Mouse (Mus musculus) T-helper 1 cell (primary cell): ENCODE data around the gene Tescl.

Experiments
- in situ Hi-C: fragments of 300-600 bp; cut with MboI, MseI; formaldehyde crosslinking; loops from one replicate; pipeline ENCODE4 v1.15.1; 2025; ENCODE audit warnings: high pct_unique_total_duplicates

Tescl gene

GRCm38 (mm10) chr7:24333304-24333986 lies at the start of gene Tescl:
TSS of gene Tescl (minus strand) at chr7:24333936.
- in situ Hi-C loops = no loop called here

- in situ Hi-C loops = loop anchor here (10.0 kb wide), 2 partner anchors 692 to 902 kb away; partner anchors contain the start of genes Grik5 and Zfp574
Observed at GRCm38 (mm10) chr7:24382730-24383372, 49.1 kb upstream of the Tescl start.

- in situ Hi-C loops = loop anchor here (10.0 kb wide), 2 partner anchors 694 to 904 kb away; partner anchors contain the start of genes Grik5 and Zfp574
Observed at GRCm38 (mm10) chr7:24380370-24380769, 46.6 kb upstream of the Tescl start.

GRCm38 (mm10) chr7:24379934-24380333 lies 46.2 kb upstream of the Tescl start:
- in situ Hi-C loops = loop anchor here (10.0 kb wide), 3 partner anchors 695 to 1305 kb away; partner anchors contain the start of genes B9d2, Grik5, Tgfb1 and Zfp574

GRCm38 (mm10) chr7:24378049-24378701 lies 44.4 kb upstream of the Tescl start:
- in situ Hi-C loops = loop anchor here (10.0 kb wide), 1 partner anchor 1307 kb away; the partner anchor contains the start of genes B9d2 and Tgfb1

GRCm38 (mm10) chr7:24377091-24377865 lies 43.5 kb upstream of the Tescl start:
- in situ Hi-C loops = loop anchor here (10.0 kb wide), 1 partner anchor 1308 kb away; the partner anchor contains the start of genes B9d2 and Tgfb1

GRCm38 (mm10) chr7:24376456-24376855 lies 42.7 kb upstream of the Tescl start:
- in situ Hi-C loops = loop anchor here (10.0 kb wide), 1 partner anchor 1308 kb away; the partner anchor contains the start of genes B9d2 and Tgfb1

- in situ Hi-C loops = loop anchor here (10.0 kb wide), 1 partner anchor 1311 kb away; the partner anchor contains the start of genes B9d2 and Tgfb1
Observed at GRCm38 (mm10) chr7:24373538-24374379, 40.0 kb upstream of the Tescl start.

- in situ Hi-C loops = loop anchor here (10.0 kb wide), 1 partner anchor 1312 kb away; the partner anchor contains the start of genes B9d2 and Tgfb1
Observed at GRCm38 (mm10) chr7:24372786-24373185, 39.0 kb upstream of the Tescl start.

GRCm38 (mm10) chr7:24372300-24372699 lies 38.6 kb upstream of the Tescl start:
- in situ Hi-C loops = loop anchor here (10.0 kb wide), 1 partner anchor 1313 kb away; the partner anchor contains the start of genes B9d2 and Tgfb1

- in situ Hi-C loops = loop anchor here (10.0 kb wide), 1 partner anchor 1313 kb away; the partner anchor contains the start of genes B9d2 and Tgfb1
Observed at GRCm38 (mm10) chr7:24371809-24372145, 38.0 kb upstream of the Tescl start.

- in situ Hi-C loops = loop anchor here (10.0 kb wide), 1 partner anchor 1314 kb away; the partner anchor contains the start of genes B9d2 and Tgfb1
Observed at GRCm38 (mm10) chr7:24371012-24371808, 37.5 kb upstream of the Tescl start.

GRCm38 (mm10) chr7:24369731-24370541 lies 36.2 kb upstream of the Tescl start, which contains the start of gene Kcnn4:
TSS of gene Kcnn4 (plus strand) at chr7:24370263.
- in situ Hi-C loops = loop anchor here (10.0 kb wide), 1 partner anchor 1315 kb away; the partner anchor contains the start of genes B9d2 and Tgfb1

- in situ Hi-C loops = no loop called here
Observed at GRCm38 (mm10) chr7:24368946-24369345, 35.2 kb upstream of the Tescl start.

- in situ Hi-C loops = no loop called here
Observed at GRCm38 (mm10) chr7:24368226-24368625, 34.5 kb upstream of the Tescl start.

GRCm38 (mm10) chr7:24366716-24367632 lies 33.2 kb upstream of the Tescl start:
- in situ Hi-C loops = no loop called here
